Comparison of ENCODE assay signal across 11 mouse cellular contexts in genomic region chr5:30214889-30215288, GRCm38 (mm10). TPM values are rescaled to one million over a fixed set of nuclear protein-coding genes. Genes with fewer than 3 reads are reported as not detected.
DNase-seq lines count a peak whose midpoint lies in the region; ATAC-seq lines count a peak whose summit lies in the region.
"Had no signal": no experiment of that assay in that cellular context is flagged by ENCODE, and none has a peak within 500 bp of the region (broad histone marks: within the 10 kb centered on the region; RNA-seq: fewer than 3 reads in every experiment).

No protein-coding gene starts in this region.

- ATAC-seq in kidney, embryonic 15.5 days (replicated peaks; ENCODE audit: low FRiP score) = no peak
- ATAC-seq in CD4-positive, CD25-positive, alpha-beta regulatory T cell, adult 4 months = peak; percentile 37
- peak; percentile 74 for ATAC-seq in megakaryocyte progenitor cell, adult 5-6 weeks (replicated peaks; ENCODE audit: poor library complexity)

- H3K4me3 ChIP-seq in kidney, embryonic 15.5 days (replicated peaks) = no peak overlapping the region
- H3K4me3 ChIP-seq: embryonic facial prominence, embryonic 15.5 days; limb, embryonic 12.5 days; stomach, embryonic 15.5 days had no signal

- no peaks in the 10 kb centered on the region for H3K9me3 ChIP-seq in kidney, embryonic 15.5 days (replicated peaks)
- H3K9me3 ChIP-seq: embryonic facial prominence, embryonic 15.5 days; limb, embryonic 12.5 days; stomach, embryonic 15.5 days had no signal

- peak; percentile 57 for DNase-seq in kidney, adult 18-20 months
- DNase-seq in adrenal gland, postnatal 10 days = peak; percentile 76
- peak; percentile 56 for DNase-seq in embryo, embryonic 9.5 days (ENCODE audit: extremely low spot score)
- peak; percentile 80 for DNase-seq in layer of hippocampus, postnatal 10 days (ENCODE audit: low spot score in 2 of 2)
- DNase-seq in yolk sac, embryonic 10.5 days (ENCODE audit: low spot score) = peak; percentile 22

- 16% methylated on average over 4 of the region's 4 CpGs for WGBS in kidney, embryonic 15.5 days

- no peaks in the 10 kb centered on the region for H3K4me1 ChIP-seq in kidney, embryonic 15.5 days
- H3K4me1 ChIP-seq: embryonic facial prominence, embryonic 15.5 days; limb, embryonic 12.5 days; stomach, embryonic 15.5 days had no signal

- no peak overlapping the region for H3K27ac ChIP-seq in kidney, embryonic 15.5 days
- H3K27ac ChIP-seq: embryonic facial prominence, embryonic 15.5 days; limb, embryonic 12.5 days; stomach, embryonic 15.5 days had no signal

- H3K4me2 ChIP-seq in kidney, embryonic 15.5 days = no peak overlapping the region
- H3K4me2 ChIP-seq: embryonic facial prominence, embryonic 15.5 days; limb, embryonic 12.5 days; stomach, embryonic 15.5 days had no signal

- no peak overlapping the region for H3K9ac ChIP-seq in kidney, embryonic 15.5 days
- H3K9ac ChIP-seq: embryonic facial prominence, embryonic 15.5 days; limb, embryonic 12.5 days; stomach, embryonic 15.5 days had no signal

- H3K27me3 ChIP-seq in kidney, embryonic 15.5 days = no peaks in the 10 kb centered on the region
- H3K27me3 ChIP-seq: embryonic facial prominence, embryonic 15.5 days; limb, embryonic 12.5 days; stomach, embryonic 15.5 days had no signal

- H3K36me3 ChIP-seq in kidney, embryonic 15.5 days = no peaks in the 10 kb centered on the region
- H3K36me3 ChIP-seq: embryonic facial prominence, embryonic 15.5 days; limb, embryonic 12.5 days; stomach, embryonic 15.5 days had no signal

RNA-seq across cellular contexts. Expression of gene Adgrf3, which starts 9.4 kb away (rescaled TPM):
- 0.17 and 0.26 TPM in 2 replicates for polyA plus RNA-seq in kidney, embryonic 15.5 days (2015; fragmentation: Nextera tagmentation; extraction: Ambion mirVana)
- not detected for polyA plus RNA-seq in CD4-positive, CD25-positive, alpha-beta regulatory T cell, adult 4 months (2017; shearing (Covaris generic))
- total RNA-seq in adrenal gland, postnatal 10 days (2021) = under 1 TPM; 0.30 to 0.58 TPM
- not detected for total RNA-seq in layer of hippocampus, postnatal 10 days (2021)
- total RNA-seq in megakaryocyte progenitor cell, adult 5-6 weeks (2015) = 0.27 TPM in 1 of 2 replicates, not detected in the other
- total RNA-seq in megakaryocyte progenitor cell, adult 5-6 weeks (2017) = not detected in 2 replicates
- polyA plus RNA-seq: limb, embryonic 12.5 days had no signal

RNA-seq across cellular contexts. Expression of gene Selenoi, which starts 17.5 kb away (rescaled TPM):
- polyA plus RNA-seq in kidney, embryonic 15.5 days (2015; fragmentation: Nextera tagmentation; extraction: Ambion mirVana) = 14.0 and 14.3 TPM in 2 replicates
- 10 to 100 TPM; 16.8 to 20.6 TPM for polyA plus RNA-seq in CD4-positive, CD25-positive, alpha-beta regulatory T cell, adult 4 months (2017; shearing (Covaris generic))
- 10 to 100 TPM; 20.4 to 20.7 TPM for total RNA-seq in adrenal gland, postnatal 10 days (2021)
- 10 to 100 TPM; 59.5 to 61.1 TPM for total RNA-seq in layer of hippocampus, postnatal 10 days (2021)
- 36.0 and 38.8 TPM in 2 replicates for total RNA-seq in megakaryocyte progenitor cell, adult 5-6 weeks (2015)
- total RNA-seq in megakaryocyte progenitor cell, adult 5-6 weeks (2017) = 47.5 and 67.4 TPM in 2 replicates

RNA-seq across cellular contexts. Expression of gene Hadhb, which starts 59.8 kb away (rescaled TPM):
- 157 TPM in 2 replicates for polyA plus RNA-seq in kidney, embryonic 15.5 days (2015; fragmentation: Nextera tagmentation; extraction: Ambion mirVana)
- 100 to 1,000 TPM; 173 to 208 TPM for polyA plus RNA-seq in CD4-positive, CD25-positive, alpha-beta regulatory T cell, adult 4 months (2017; shearing (Covaris generic))
- total RNA-seq in adrenal gland, postnatal 10 days (2021) = 1,000 to 10,000 TPM; 1,471 to 1,600 TPM
- 10 to 100 TPM; 68.6 to 75.7 TPM for total RNA-seq in layer of hippocampus, postnatal 10 days (2021)
- 61.8 and 69.7 TPM in 2 replicates for total RNA-seq in megakaryocyte progenitor cell, adult 5-6 weeks (2015)
- total RNA-seq in megakaryocyte progenitor cell, adult 5-6 weeks (2017) = 65.1 and 82.6 TPM in 2 replicates

RNA-seq across cellular contexts. Expression of gene Hadha, which starts 59.9 kb away (rescaled TPM):
- 149 and 156 TPM in 2 replicates for polyA plus RNA-seq in kidney, embryonic 15.5 days (2015; fragmentation: Nextera tagmentation; extraction: Ambion mirVana)
- polyA plus RNA-seq in CD4-positive, CD25-positive, alpha-beta regulatory T cell, adult 4 months (2017; shearing (Covaris generic)) = 100 to 1,000 TPM in 1 of 2 experiments, 10 to 100 TPM in 1; 85.0 to 124 TPM
- total RNA-seq in adrenal gland, postnatal 10 days (2021) = 100 to 1,000 TPM; 921 to 997 TPM
- total RNA-seq in layer of hippocampus, postnatal 10 days (2021) = 10 to 100 TPM; 69.7 to 95.5 TPM
- total RNA-seq in megakaryocyte progenitor cell, adult 5-6 weeks (2015) = 49.5 and 54.4 TPM in 2 replicates
- 133 and 148 TPM in 2 replicates for total RNA-seq in megakaryocyte progenitor cell, adult 5-6 weeks (2017)

Comparison
In these comparisons a context has a peak if more than half of its experiments do, and no peak if none do; other contexts are left out.
1. DNase-seq: peak in every context shown above with its lines; median percentile 80 in layer of hippocampus, postnatal 10 days; 76 in adrenal gland, postnatal 10 days; 57 in kidney, adult 18-20 months; 56 in embryo, embryonic 9.5 days; 22 in yolk sac, embryonic 10.5 days.
2. RNA of gene Hadhb, which starts 59.8 kb away (total RNA-seq): 1,471 to 1,600 TPM in adrenal gland, postnatal 10 days; 61.8 to 82.6 TPM in megakaryocyte progenitor cell, adult 5-6 weeks and 68.6 to 75.7 TPM in layer of hippocampus, postnatal 10 days; every median in the first group is over 10 times any median in the second.